Mouse (Mus musculus) ES-E14 (cell line): Measurements from ENCODE around the gene Synj1.

Experiments used
- HCFC1 ChIP-seq: IDR thresholded peaks from 2 replicates; pipeline ENCODE4 v1.6.1; 2012; ENCODE audit warnings: low read length, inconsistent platforms, borderline replicate concordance; ENCODE audit not compliant: insufficient read depth
- MAFK ChIP-seq: IDR thresholded peaks from 2 replicates; pipeline ENCODE4 v1.6.1; 2014; ENCODE audit warnings: mild to moderate bottlenecking, low read depth, low read length, inconsistent platforms; ENCODE audit not compliant: insufficient read depth
- ZC3H11A ChIP-seq: IDR thresholded peaks from 2 replicates; pipeline ENCODE4 v1.6.1; 2012; ENCODE audit warnings: low read depth, mild to moderate bottlenecking, inconsistent platforms, low read length, borderline replicate concordance
- ZNF384 ChIP-seq: IDR thresholded peaks from 2 replicates; pipeline ENCODE4 v1.6.1; 2012; ENCODE audit warnings: low read depth, low read length, inconsistent platforms

DNA sequence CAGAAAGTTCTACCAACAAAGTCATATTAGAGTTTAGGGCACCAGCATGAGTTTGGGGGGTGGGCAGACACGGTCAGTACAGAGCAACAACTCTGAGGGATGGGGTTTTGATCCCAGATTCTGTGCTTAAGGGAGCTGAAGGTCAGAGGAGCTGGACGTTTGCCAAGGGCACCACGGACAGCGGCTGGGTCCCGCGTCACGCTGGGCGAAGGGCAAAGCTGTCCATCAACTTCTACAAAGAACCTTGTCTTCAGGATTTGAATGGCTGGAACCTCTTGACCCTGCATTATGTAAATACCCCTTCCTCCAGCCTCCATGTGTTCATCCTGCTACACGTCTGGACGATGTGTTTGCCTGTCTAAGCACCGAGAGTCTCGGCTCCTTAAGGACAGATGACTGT is 111.6 kb downstream of the Synj1 start:
- TF ChIP-seq ZC3H11A (no peak), HCFC1 (no peak), MAFK (no peak), ZNF384 (no peak)
